Mouse (Mus musculus): Measurements from ENCODE around the gene Zfp976. TPM values are rescaled to one million over a fixed set of nuclear protein-coding genes. Genes with fewer than 3 reads are reported as not detected.

Zfp976 gene
- polyA plus RNA-seq, 1 experiment from 2014 or later: 2.2 TPM

Small RNA genes lying within 50 kb of the gene (microRNA-seq; reads per million reads assigned to microRNA genes)
- gene Gm24938: not detected

Other genes starting within 250 kb of the Zfp976 start
- not detected in 2 replicates for gene 4933421I07Rik, start 194.5 kb downstream of the Zfp976 start, polyA plus RNA-seq (2016; fragmentation: Nextera tagmentation; extraction: Ambion mirVana)
- gene Zfp141, start 136.8 kb downstream of the Zfp976 start, polyA plus RNA-seq (2016; fragmentation: Nextera tagmentation; extraction: Ambion mirVana): 5.2 and 6.8 TPM in 2 replicates
- gene Gm21028, start 64.0 kb downstream of the Zfp976 start, polyA plus RNA-seq (2016; fragmentation: Nextera tagmentation; extraction: Ambion mirVana): not detected in 2 replicates
- 0.36 and 0.57 TPM in 2 replicates for gene Zfp977, start 50.0 kb downstream of the Zfp976 start, polyA plus RNA-seq (2016; fragmentation: Nextera tagmentation; extraction: Ambion mirVana)
- 3.4 and 3.8 TPM in 2 replicates for gene Zfp975, start 50.2 kb upstream of the Zfp976 start, polyA plus RNA-seq (2016; fragmentation: Nextera tagmentation; extraction: Ambion mirVana)
- gene Gm17067, start 84.4 kb upstream of the Zfp976 start, polyA plus RNA-seq (2016; fragmentation: Nextera tagmentation; extraction: Ambion mirVana): 0.04 TPM in 1 of 2 replicates, not detected in the other
- gene Vmn2r62, start 150.9 kb upstream of the Zfp976 start, polyA plus RNA-seq (2016; fragmentation: Nextera tagmentation; extraction: Ambion mirVana): not detected in 2 replicates
- gene Gm2381, start 224.6 kb upstream of the Zfp976 start, polyA plus RNA-seq (2016; fragmentation: Nextera tagmentation; extraction: Ambion mirVana): not detected in 2 replicates